Mouse (Mus musculus): Measurements from ENCODE around the gene Cdh10.

- TF ChIP-seq POLR2A (IDR thresholded peaks at IDR 0.05; ENCODE audit: control insufficient read depth, extremely low read depth, insufficient read depth, low read length, poor library complexity) = no peak
- TF ChIP-seq CTCF (IDR thresholded peaks at IDR 0.05; ENCODE audit: borderline replicate concordance, control insufficient read depth, extremely low read depth, insufficient read depth, low read length, poor library complexity) = no peak
These were observed 1.0 kb upstream of the Cdh10 start for GRCm38 (mm10) chr15:18817707-18818106.

All from thymus, adult 2 months (tissue).